Mouse (Mus musculus) stomach, embryonic 16.5 days (tissue): ENCODE measurements at regions not wholly inside any gene's neighbourhood (a gene's known extent, or its start where the extent isn't known, plus 50 kb on each side); places are given as distances from the start of the nearest gene placed in this dataset.

ENCODE experiments used
- ATAC-seq: fragments of 200-750 bp; cut with Nextera tagmentation; 2 replicates; pipeline ENCODE4 v1.8.0; 2017; ENCODE audit warnings: moderate number of reproducible peaks, moderate TSS enrichment; ENCODE audit not compliant: insufficient read depth, low FRiP score
- H3K27ac ChIP-seq: fragments of 300-500 bp; sonication (generic); 2 replicates; pipeline ENCODE4 v1.5.1; 2014; ENCODE audit warnings: low read length
- H3K27me3 ChIP-seq: fragments of 300-500 bp; sonication (generic); 2 replicates; pipeline ENCODE4 v1.6.1; 2014; ENCODE audit warnings: low read length, control low read depth, mixed read lengths; ENCODE audit not compliant: control insufficient read depth, insufficient read depth
- H3K36me3 ChIP-seq: fragments of 300-500 bp; sonication (generic); 2 replicates; pipeline ENCODE4 v1.6.1; 2014; ENCODE audit warnings: low read length; ENCODE audit not compliant: control insufficient read depth, insufficient read depth
- H3K4me1 ChIP-seq: fragments of 300-500 bp; sonication (generic); 2 replicates; pipeline ENCODE4 v1.6.1; 2014; ENCODE audit warnings: low read length, control low read depth, mixed read lengths; ENCODE audit not compliant: control insufficient read depth, insufficient read depth
- H3K4me2 ChIP-seq: fragments of 300-500 bp; sonication (generic); 2 replicates; pipeline ENCODE4 v1.6.1; 2014; ENCODE audit warnings: low read depth, low read length, mixed read lengths
- H3K4me3 ChIP-seq: fragments of 300-500 bp; sonication (generic); replicated peaks from 2 replicates; pipeline ENCODE4 v1.5.1; 2014; ENCODE audit warnings: mild to moderate bottlenecking, low read length
- H3K9ac ChIP-seq: fragments of 300-500 bp; sonication (generic); 2 replicates; pipeline ENCODE4 v1.6.1; 2014; ENCODE audit warnings: low read length
- H3K9me3 ChIP-seq: fragments of 300-500 bp; sonication (generic); replicated peaks from 2 replicates; pipeline ENCODE4 v1.6.1; 2016; ENCODE audit warnings: low read length, control low read depth; ENCODE audit not compliant: control insufficient read depth
- WGBS: fragments of 180-500 bp; shearing (Covaris S2); extraction: QIAGEN DNeasy Blood & Tissue Kit; methylation state at CpG from one replicate; pipeline ENCODE4 v1.1.7; 2014; 5-methylcytosine and 5-hydroxymethylcytosine counted together

DNA sequence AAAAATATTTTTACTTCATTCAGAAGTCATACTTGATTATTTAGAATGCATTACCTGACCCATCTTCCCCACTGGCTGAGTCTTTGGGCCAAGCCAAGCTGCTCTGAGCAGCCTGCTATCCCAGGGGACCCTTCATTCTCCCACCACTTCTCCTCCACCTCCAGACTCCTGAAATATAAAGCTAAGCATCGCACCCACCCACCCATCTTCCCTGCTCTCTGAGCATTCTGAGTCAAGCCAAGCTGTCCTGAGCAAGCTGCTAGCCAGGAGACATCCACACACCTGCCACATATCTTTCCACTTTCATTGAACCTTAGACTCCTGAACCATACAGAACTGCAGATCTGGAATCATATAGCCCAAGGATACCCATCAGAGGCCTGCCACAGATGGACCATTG, 1456.2 kb upstream of the Adam24 start:
- Histone ChIP-seq H3K27ac (no peak overlapping the region), H3K27me3 (no peaks in the 10 kb centered on the region), H3K4me3 (no peak overlapping the region), H3K9ac (no peak overlapping the region), H3K4me1 (no peaks in the 10 kb centered on the region), H3K36me3 (no peaks in the 10 kb centered on the region), H3K4me2 (no peak overlapping the region), H3K9me3 (no peaks in the 10 kb centered on the region)
- WGBS = 94% methylated on average over 1 of the region's 1 CpGs
- ATAC-seq = no peak

GRCm38 (mm10) chr8:39227239-39227638, 1447.6 kb upstream of the Adam24 start:
- H3K4me3 ChIP-seq = no peak overlapping the region
- no peak for ATAC-seq
- H3K9me3 ChIP-seq = no peaks in the 10 kb centered on the region
- no peaks in the 10 kb centered on the region for H3K27me3 ChIP-seq
- H3K36me3 ChIP-seq = no peaks in the 10 kb centered on the region
- H3K27ac ChIP-seq = no peak overlapping the region
- H3K4me1 ChIP-seq = no peaks in the 10 kb centered on the region
- no peak overlapping the region for H3K4me2 ChIP-seq
- no peak overlapping the region for H3K9ac ChIP-seq

DNA sequence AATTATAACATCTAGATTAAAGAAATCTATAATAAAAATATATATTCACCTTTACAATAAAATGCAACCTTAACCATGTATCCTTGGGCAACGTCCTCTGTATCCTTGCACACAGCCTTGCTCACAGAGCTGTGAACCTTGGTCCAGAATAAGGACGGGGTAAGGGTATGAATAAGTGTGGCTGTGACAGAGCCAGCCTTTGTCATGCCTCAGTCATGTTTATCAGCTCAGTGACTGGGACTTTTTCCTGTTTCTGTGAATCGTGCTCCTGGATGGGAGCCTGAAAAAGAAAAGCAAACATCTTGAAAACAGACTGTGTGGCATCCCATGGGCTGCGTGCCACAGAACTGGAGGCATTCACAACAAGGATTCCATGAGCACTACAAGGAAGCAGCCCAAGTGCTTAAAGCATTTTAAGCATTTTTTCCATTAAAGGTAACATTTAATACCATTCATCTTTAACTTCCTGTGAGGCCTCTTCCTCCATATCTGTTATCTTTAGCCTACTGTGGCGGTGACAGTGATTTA, 1405.8 kb upstream of the Adam24 start:
- Histone ChIP-seq H3K9me3 (no peaks in the 10 kb centered on the region), H3K27ac (no peak overlapping the region), H3K4me1 (no peaks in the 10 kb centered on the region), H3K9ac (no peak overlapping the region), H3K36me3 (no peaks in the 10 kb centered on the region), H3K27me3 (no peaks in the 10 kb centered on the region), H3K4me3 (no peak overlapping the region), H3K4me2 (no peak overlapping the region)
- ATAC-seq = no peak
- WGBS = 56% methylated on average over 5 of the region's 5 CpGs

- peak overlapping the region; percentile 34 for H3K4me2 ChIP-seq
- no peak overlapping the region for H3K9ac ChIP-seq
- no peaks in the 10 kb centered on the region for H3K9me3 ChIP-seq
- H3K27me3 ChIP-seq = no peaks in the 10 kb centered on the region
- peak overlapping the region; percentile 3; the same call in 1 of the 2 replicates for H3K4me3 ChIP-seq
- ATAC-seq = no peak
- no peak overlapping the region for H3K27ac ChIP-seq
- WGBS = 13% methylated on average over 12 of the region's 12 CpGs
- no peaks in the 10 kb centered on the region for H3K36me3 ChIP-seq
- no peaks in the 10 kb centered on the region for H3K4me1 ChIP-seq
These were observed 1377.2 kb upstream of the Adam24 start for GRCm38 (mm10) chr8:39297548-39298306.

GRCm38 (mm10) chr8:39303742-39304336, 1371.0 kb upstream of the Adam24 start:
- WGBS = 69% methylated on average over 6 of the region's 6 CpGs
- Histone ChIP-seq H3K27me3 (no peaks in the 10 kb centered on the region), H3K9me3 (no peaks in the 10 kb centered on the region), H3K27ac (no peak overlapping the region), H3K4me3 (no peak overlapping the region), H3K4me1 (no peaks in the 10 kb centered on the region), H3K9ac (no peak overlapping the region), H3K4me2 (no peak overlapping the region), H3K36me3 (no peaks in the 10 kb centered on the region)
- ATAC-seq = no peak

DNA sequence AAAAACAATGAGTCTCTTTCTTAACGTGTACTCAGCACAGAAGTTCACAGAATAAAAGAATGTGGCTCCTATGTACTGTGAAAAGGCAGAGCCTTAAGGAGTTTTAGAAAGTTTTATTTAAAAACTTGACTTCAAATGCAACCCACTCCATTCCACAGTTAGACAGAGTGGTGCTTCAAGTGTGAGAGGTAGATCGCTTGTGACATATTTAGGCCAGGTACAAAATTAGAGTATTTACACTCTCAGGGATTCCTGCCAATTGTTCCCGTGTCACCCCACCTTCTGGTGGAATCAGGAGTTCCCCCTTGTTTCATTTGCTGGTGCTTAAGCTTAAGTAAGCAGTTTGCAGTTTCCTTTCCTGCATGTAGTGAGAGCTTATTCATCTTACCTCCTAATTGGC, 1361.0 kb upstream of the Adam24 start:
- H3K4me3 ChIP-seq = no peak overlapping the region
- H3K36me3 ChIP-seq = no peaks in the 10 kb centered on the region
- no peak overlapping the region for H3K4me2 ChIP-seq
- no peaks in the 10 kb centered on the region for H3K4me1 ChIP-seq
- no peaks in the 10 kb centered on the region for H3K27me3 ChIP-seq
- WGBS = 46% methylated on average over 3 of the region's 3 CpGs
- no peaks in the 10 kb centered on the region for H3K9me3 ChIP-seq
- no peak overlapping the region for H3K27ac ChIP-seq
- no peak overlapping the region for H3K9ac ChIP-seq
- no peak for ATAC-seq

GRCm38 (mm10) chr8:39315521-39316233, 1359.2 kb upstream of the Adam24 start:
- H3K4me3 ChIP-seq = no peak overlapping the region
- no peak overlapping the region for H3K9ac ChIP-seq
- no peaks in the 10 kb centered on the region for H3K9me3 ChIP-seq
- no peak overlapping the region for H3K4me2 ChIP-seq
- no peak overlapping the region for H3K27ac ChIP-seq
- no peak for ATAC-seq
- 85% methylated on average over 10 of the region's 10 CpGs for WGBS
- H3K27me3 ChIP-seq = no peaks in the 10 kb centered on the region
- H3K36me3 ChIP-seq = no peaks in the 10 kb centered on the region
- H3K4me1 ChIP-seq = no peaks in the 10 kb centered on the region

DNA sequence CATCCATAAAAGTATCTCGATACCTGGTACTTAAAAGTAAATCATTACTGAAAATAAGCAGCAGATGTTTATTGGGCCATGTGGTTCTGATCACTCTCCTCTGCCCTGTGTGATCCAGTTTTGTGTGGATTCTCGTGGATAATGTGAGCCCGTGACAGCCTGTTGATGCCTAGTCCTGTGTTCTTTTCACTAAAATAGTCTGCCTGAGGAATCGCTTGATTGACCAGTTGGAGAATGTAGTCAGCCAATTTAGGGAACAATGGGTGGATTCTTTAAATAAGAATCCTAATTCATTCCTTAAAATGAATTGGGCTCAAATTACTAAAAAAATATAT, 1358.7 kb upstream of the Adam24 start:
- Histone ChIP-seq H3K9ac (no peak overlapping the region), H3K4me1 (no peaks in the 10 kb centered on the region), H3K36me3 (no peaks in the 10 kb centered on the region), H3K27ac (no peak overlapping the region), H3K4me2 (no peak overlapping the region), H3K4me3 (no peak overlapping the region), H3K9me3 (no peaks in the 10 kb centered on the region), H3K27me3 (no peaks in the 10 kb centered on the region)
- WGBS = 76% methylated on average over 4 of the region's 4 CpGs
- ATAC-seq = no peak

GRCm38 (mm10) chr8:39329378-39329777, 1345.5 kb upstream of the Adam24 start:
- Histone ChIP-seq H3K4me2 (no peak overlapping the region), H3K9me3 (no peaks in the 10 kb centered on the region), H3K27ac (no peak overlapping the region), H3K4me1 (no peaks in the 10 kb centered on the region), H3K9ac (no peak overlapping the region), H3K27me3 (no peaks in the 10 kb centered on the region), H3K36me3 (no peaks in the 10 kb centered on the region), H3K4me3 (no peak overlapping the region)
- ATAC-seq = no peak
- 92% methylated on average over 1 of the region's 1 CpGs for WGBS
